Comparison of ENCODE assay signal across 8 mouse cellular contexts in the genomic region with DNA sequence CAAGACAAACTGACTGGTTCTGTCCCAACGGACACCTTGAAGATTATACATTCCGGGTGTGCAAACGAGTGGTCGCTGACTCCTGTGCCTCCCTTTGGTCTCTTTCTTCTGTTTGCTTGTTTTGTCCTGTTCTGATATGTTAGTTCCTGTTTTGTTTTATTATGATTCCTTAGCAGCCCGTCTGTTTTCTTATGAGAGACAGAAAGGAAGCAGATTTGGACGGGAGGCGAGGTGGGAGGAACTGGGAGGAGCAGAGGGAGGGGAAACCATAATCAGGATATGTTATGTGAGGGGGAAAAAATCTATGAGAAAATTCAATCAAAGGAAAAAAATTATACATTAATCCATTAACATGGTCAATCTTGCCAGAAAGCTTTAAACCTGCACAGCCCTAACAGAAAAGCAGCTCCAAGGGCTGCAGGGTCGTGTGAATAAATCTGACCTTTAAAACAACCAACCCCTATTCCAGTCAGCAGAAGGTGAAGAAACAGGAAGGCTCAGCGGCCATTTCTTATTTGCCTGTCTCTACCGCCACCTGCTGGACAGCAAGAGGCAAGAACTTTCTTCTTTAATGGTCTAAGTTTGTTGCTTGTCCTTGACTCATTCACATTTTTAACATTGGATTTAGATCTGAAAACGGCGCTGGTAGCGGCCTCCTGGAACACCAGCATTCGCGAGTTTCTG. TPM values are rescaled to one million over a fixed set of nuclear protein-coding genes. Genes with fewer than 3 reads are reported as not detected.
DNase-seq lines count a peak whose midpoint lies in the region; ATAC-seq lines count a peak whose summit lies in the region.

No protein-coding gene starts in this region.

- no peak overlapping the region for H3K9ac ChIP-seq in hindbrain, embryonic 12.5 days

- H3K79me2 ChIP-seq in macrophage (ENCODE audit: inconsistent target) = no peaks in the 10 kb centered on the region

- ATAC-seq in hindbrain, embryonic 12.5 days (ENCODE audit: low FRiP score) = peak; percentile 26; the same call in 1 of the 2 replicates

- H3K27me3 ChIP-seq in hindbrain, embryonic 12.5 days = no peaks in the 10 kb centered on the region

- no peak overlapping the region for H3K4me2 ChIP-seq in hindbrain, embryonic 12.5 days (replicated peaks)

- DNase-seq in WW6 (ENCODE audit: low read depth, low spot score) = peak; percentile 63
- DNase-seq in cerebellum, adult 9-11 months = peak; percentile 77
- peak; percentile 62 to 76 for DNase-seq in frontal cortex, postnatal 25 days (ENCODE audit: low spot score in 2 of 2)
- DNase-seq in layer of hippocampus, postnatal 25 days (ENCODE audit: extremely low spot score in 1 of 2, low spot score in 1 of 2) = peak; percentile 55 to 88
- DNase-seq in right cerebral cortex, adult 18-20 months = peak; percentile 81
- peak; percentile 52 for DNase-seq in urinary bladder, adult 2 months (ENCODE audit: low spot score)

- no peak overlapping the region for H3K27ac ChIP-seq in hindbrain, embryonic 12.5 days
- peak overlapping the region; percentile 77 for H3K27ac ChIP-seq in macrophage

- H3K36me3 ChIP-seq in hindbrain, embryonic 12.5 days = peaks cover 12% of the 10 kb centered on the region
- H3K36me3 ChIP-seq in macrophage (ENCODE audit: inconsistent target) = peaks cover 25% of the 10 kb centered on the region

- H3K4me3 ChIP-seq in hindbrain, embryonic 12.5 days = no peak overlapping the region
- no peak overlapping the region for H3K4me3 ChIP-seq in macrophage (ENCODE audit: inconsistent target)

- no peaks in the 10 kb centered on the region for H3K9me3 ChIP-seq in hindbrain, embryonic 12.5 days (replicated peaks)

- WGBS in hindbrain, embryonic 12.5 days = 35% methylated on average over 15 of the region's 15 CpGs
- WGBS in macrophage (ENCODE audit: missing documents) = 23% methylated on average over 15 of the region's 15 CpGs

- no peaks in the 10 kb centered on the region for H3K4me1 ChIP-seq in hindbrain, embryonic 12.5 days

RNA-seq across cellular contexts. Expression of gene Hmgb2, which starts 19.1 kb away (rescaled TPM):
- polyA plus RNA-seq in hindbrain, embryonic 12.5 days (2016; fragmentation: Nextera tagmentation; extraction: Ambion mirVana) = 331 and 384 TPM in 2 replicates
- total RNA-seq in layer of hippocampus, postnatal 25 days (2021) = 1 to 10 TPM; 6.6 to 7.2 TPM
- total RNA-seq in macrophage (2018; cell fraction: chromatin; rRNA removed) = 10 to 100 TPM; 15.8 to 89.1 (median 38.2) TPM
- total RNA-seq in macrophage (2018; cell fraction: cytosol; rRNA removed) = 10 to 100 TPM; 14.3 to 42.3 (median 20.8) TPM
- 10 to 100 TPM; 17.9 to 80.8 (median 41.3) TPM for total RNA-seq in macrophage (2018; cell fraction: nucleus; rRNA removed)
- polyA plus RNA-seq in macrophage (2018) = 14.7 to 36.9 TPM (median 28.3 TPM) in 3 replicates
- polyA plus RNA-seq in urinary bladder, adult 2 months (2012; rRNA removed) = 15.4 and 20.4 TPM in 2 replicates

RNA-seq across cellular contexts. Expression of gene Sap30, which starts 43.1 kb away (rescaled TPM):
- polyA plus RNA-seq in hindbrain, embryonic 12.5 days (2016; fragmentation: Nextera tagmentation; extraction: Ambion mirVana) = 89.9 and 90.4 TPM in 2 replicates
- 10 to 100 TPM in 1 of 2 experiments, 1 to 10 TPM in 1; 9.3 to 12.9 TPM for total RNA-seq in layer of hippocampus, postnatal 25 days (2021)
- 10 to 100 TPM in 16 of 26 experiments, 1 to 10 TPM in 10; 1.6 to 52.1 (median 11.5) TPM for total RNA-seq in macrophage (2018; cell fraction: chromatin; rRNA removed)
- total RNA-seq in macrophage (2018; cell fraction: cytosol; rRNA removed) = 100 to 1,000 TPM in 1 of 26 experiments, 10 to 100 TPM in 25; 37.0 to 156 (median 58.1) TPM
- total RNA-seq in macrophage (2018; cell fraction: nucleus; rRNA removed) = 10 to 100 TPM in 24 of 26 experiments, 1 to 10 TPM in 2; 8.9 to 85.8 (median 25.4) TPM
- 25.6 to 46.1 TPM (median 39.6 TPM) in 3 replicates for polyA plus RNA-seq in macrophage (2018)
- 19.3 and 22.2 TPM in 2 replicates for polyA plus RNA-seq in urinary bladder, adult 2 months (2012; rRNA removed)
